Mouse (Mus musculus) myocyte (in vitro differentiated cells): ENCODE data around the gene Zfp386. TPM values are rescaled to one million over a fixed set of nuclear protein-coding genes. Genes with fewer than 3 reads are reported as not detected.
A peak's percentile ranks its signal among the peaks of the same experiment; 100 is the strongest.

Experiments
- H3K27me3 ChIP-seq: one replicate; pipeline ENCODE4 v1.6.1; 2011; ENCODE audit not compliant: control insufficient read depth, insufficient read depth, insufficient read length
- H3K36me3 ChIP-seq: one replicate; pipeline ENCODE4 v1.6.1; 2011; ENCODE audit not compliant: control insufficient read depth, insufficient read depth
- H3K4me2 ChIP-seq: one replicate; pipeline ENCODE4 v1.6.1; 2011; ENCODE audit warnings: low read depth, control low read depth
- H3K4me3 ChIP-seq: one replicate; pipeline ENCODE4 v1.5.1; 2011; ENCODE audit warnings: mild to moderate bottlenecking, control low read depth, moderate library complexity
- H3K79me2 ChIP-seq: one replicate; pipeline ENCODE4 v1.6.1; 2011; ENCODE audit not compliant: control insufficient read depth, insufficient read depth
- H3ac ChIP-seq: one replicate; pipeline ENCODE4 v1.6.1; 2011; ENCODE audit not compliant: control insufficient read depth, insufficient read length
- CEBPB ChIP-seq: IDR thresholded peaks from 2 replicates; pipeline ENCODE4 v1.6.1; 2011; ENCODE audit warnings: mild to moderate bottlenecking, moderate library complexity; ENCODE audit not compliant: poor library complexity, insufficient read depth, severe bottlenecking
- E2F4 ChIP-seq: IDR thresholded peaks from one replicate; pipeline ENCODE4 v1.6.1; 2011; ENCODE audit warnings: mild to moderate bottlenecking, control low read depth, moderate library complexity; ENCODE audit not compliant: insufficient read depth
- MAX ChIP-seq: IDR thresholded peaks from one replicate; pipeline ENCODE4 v1.6.1; 2011; ENCODE audit warnings: low read depth, mild to moderate bottlenecking, control low read depth
- MYOD1 ChIP-seq, 3 experiments: IDR thresholded peaks; one replicate each; pipeline ENCODE4 v1.6.1; 2011; ENCODE audit warnings: control low read depth in 2 of 3, low read depth in 2 of 3, mild to moderate bottlenecking in 2 of 3, moderate library complexity in 1 of 3; ENCODE audit not compliant: insufficient read length in 2 of 3, control insufficient read depth in 1 of 3
- MYOG ChIP-seq, 3 experiments: IDR thresholded peaks; one replicate each; pipeline ENCODE4 v1.6.1; 2011; ENCODE audit warnings: control low read depth in 2 of 3, low read depth in 2 of 3, mild to moderate bottlenecking in 2 of 3; ENCODE audit not compliant: insufficient read length in 2 of 3, control insufficient read depth in 1 of 3, insufficient read depth in 1 of 3
- POLR2A ChIP-seq: IDR thresholded peaks from one replicate; pipeline ENCODE4 v1.6.1; 2011; ENCODE audit warnings: low read depth, mild to moderate bottlenecking, control low read depth, moderate library complexity; ENCODE audit not compliant: insufficient read length
- POLR2AphosphoS2 ChIP-seq: IDR thresholded peaks from one replicate; pipeline ENCODE4 v1.6.1; 2011; ENCODE audit warnings: low read depth, control low read depth; ENCODE audit not compliant: insufficient read length
- REST ChIP-seq: IDR thresholded peaks from one replicate; pipeline ENCODE4 v1.6.1; 2011; ENCODE audit warnings: mild to moderate bottlenecking, control low read depth, moderate library complexity; ENCODE audit not compliant: insufficient read depth, insufficient read length
- SRF ChIP-seq: IDR thresholded peaks from one replicate; pipeline ENCODE4 v1.6.1; 2011; ENCODE audit warnings: low read depth; ENCODE audit not compliant: control insufficient read depth, insufficient read length
- TCF12 ChIP-seq: IDR thresholded peaks from one replicate; pipeline ENCODE4 v1.6.1; 2011; ENCODE audit warnings: mild to moderate bottlenecking, control low read depth; ENCODE audit not compliant: poor library complexity, insufficient read depth, severe bottlenecking
- TCF3 ChIP-seq: IDR thresholded peaks from one replicate; pipeline ENCODE4 v1.6.1; 2011; ENCODE audit warnings: low read depth, control low read depth; ENCODE audit not compliant: insufficient read length
- USF1 ChIP-seq: IDR thresholded peaks from one replicate; pipeline ENCODE4 v1.6.1; 2011; ENCODE audit warnings: low read depth, mild to moderate bottlenecking, control low read depth, moderate library complexity
- polyA plus RNA-seq: library from polyadenylated mRNA; unstranded; fragments of >200 nt; fragmentation: generic; extraction: Trizol; gene quantifications from one replicate; pipeline ENCODE4 v1.2.1, GENCODE M21; 2012; ENCODE audit warnings: missing spikeins

The Zfp386 gene
- polyA plus RNA-seq, 1 experiment, result 14.5 TPM

DNA sequence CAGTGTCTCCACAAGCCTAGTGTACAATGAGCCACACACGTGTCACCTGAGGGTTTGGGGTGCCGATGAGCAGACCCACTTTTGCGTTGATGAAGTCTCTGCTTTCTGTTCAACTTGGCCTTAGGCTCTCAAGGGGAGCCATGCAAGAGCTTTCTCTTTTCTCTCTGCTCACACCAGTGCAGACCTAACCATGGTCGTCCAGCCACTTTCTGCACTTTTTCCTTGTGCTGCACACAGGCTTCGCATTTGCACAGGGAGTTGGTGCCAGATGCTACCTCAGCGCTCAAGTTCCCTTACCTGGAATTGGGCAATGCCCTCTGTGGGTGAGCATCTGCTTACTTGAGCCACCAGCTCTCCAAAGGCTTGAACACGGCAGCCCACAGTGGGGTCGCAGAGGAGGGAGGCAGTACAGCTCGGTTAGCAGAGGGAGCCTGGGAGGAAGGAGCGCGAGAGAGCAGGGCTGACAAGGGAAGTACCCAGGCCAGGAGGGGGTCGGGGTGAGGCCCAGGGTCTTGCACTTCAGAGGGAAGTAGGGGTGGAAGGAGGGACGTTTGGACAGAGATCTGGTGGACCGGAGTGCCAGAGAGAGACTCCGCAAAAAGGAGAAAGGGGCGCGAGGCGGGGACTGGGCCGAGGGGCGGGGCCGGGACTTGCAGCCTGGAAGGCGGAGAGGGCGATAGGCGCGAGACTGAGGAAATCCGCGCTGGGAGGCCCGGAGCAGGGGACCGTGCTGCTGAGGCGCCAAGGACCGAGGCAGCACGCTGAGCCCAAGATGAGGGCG lies 29.7 kb downstream of the Zfp386 start, which contains the start of gene Vipr2:
Gene Vipr2 (plus strand): TSS at position 653 of the 781 bp plus-strand sequence.
- no peaks in the 10 kb centered on the region for H3K79me2 ChIP-seq
- H3ac ChIP-seq, result no peak within 1 kb of the TSS
- H3K36me3 ChIP-seq, result no peaks in the 10 kb centered on the region
- no peak within 1 kb of the TSS for H3K4me3 ChIP-seq
- H3K4me2 ChIP-seq, result peak within 1 kb of the TSS; percentile 47
- peaks cover 35% of the 10 kb centered on the region for H3K27me3 ChIP-seq
- no peak for TF ChIP-seq E2F4
- no peak for TF ChIP-seq USF1
- TF ChIP-seq TCF3, result no peak
- no peak for TF ChIP-seq MAX
- no peak for TF ChIP-seq TCF12
- no peak for TF ChIP-seq CEBPB
- no peak for TF ChIP-seq POLR2A
- TF ChIP-seq MYOG (IDR thresholded peaks at IDR 0.05; ENCODE audit: control insufficient read depth in 1 of 3, insufficient read depth in 1 of 3, insufficient read length in 2 of 3, low read depth in 2 of 3), result no peak
- TF ChIP-seq MYOD1 (IDR thresholded peaks at IDR 0.05; ENCODE audit: control insufficient read depth in 1 of 3, insufficient read length in 2 of 3, low read depth in 2 of 3), result no peak
- no peak for TF ChIP-seq SRF
- TF ChIP-seq POLR2AphosphoS2, result no peak
- TF ChIP-seq REST, result no peak

DNA sequence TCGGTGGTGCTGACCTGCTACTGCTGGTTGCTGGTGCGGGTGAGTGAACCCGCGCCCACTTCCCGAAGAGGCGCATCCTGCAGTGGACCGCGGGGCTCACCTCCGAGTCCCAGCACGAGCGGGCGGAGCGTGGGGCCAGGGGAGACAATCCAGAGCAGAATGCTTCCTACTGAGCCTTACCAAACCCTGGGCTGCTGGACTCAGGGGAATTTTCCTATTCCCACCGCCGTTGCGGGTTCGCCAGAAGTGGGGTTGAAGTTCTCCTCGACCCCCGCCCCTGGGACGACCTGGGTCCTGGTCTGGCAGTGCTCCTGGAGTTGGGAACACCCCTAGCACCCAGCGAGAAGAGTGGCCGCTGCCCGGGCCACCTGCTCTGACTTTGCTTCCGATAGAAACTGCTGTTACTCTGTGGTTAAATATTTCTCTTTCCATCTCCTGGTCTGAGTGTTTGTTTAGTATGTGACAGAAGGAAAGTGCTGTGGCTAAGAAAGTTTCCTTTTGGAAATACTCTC lies 30.4 kb downstream of the Zfp386 start:
- Histone ChIP-seq H3K4me3 (no peak overlapping the region), H3K27me3 (peaks cover 36% of the 10 kb centered on the region)

DNA sequence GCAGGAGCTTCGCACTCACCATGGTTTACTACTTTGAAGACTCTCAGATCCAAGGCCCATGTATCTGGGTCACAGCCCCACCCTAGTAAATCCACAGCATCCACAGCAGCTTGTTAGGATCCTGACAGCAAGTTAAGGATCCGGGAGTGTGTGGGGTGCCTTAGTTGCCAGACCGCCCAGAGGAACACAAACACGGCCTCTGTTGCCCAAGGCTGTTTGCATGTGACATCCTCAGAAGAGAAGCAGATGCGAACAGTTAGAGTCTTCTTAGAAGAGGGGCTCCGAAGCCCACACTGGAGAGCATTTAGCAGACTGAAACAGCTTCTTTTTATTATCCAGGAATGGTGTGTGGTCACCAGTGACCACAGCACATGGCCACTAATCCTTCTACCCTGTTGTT lies 35.6 kb downstream of the Zfp386 start:
- no peak overlapping the region for H3K4me3 ChIP-seq
- H3K36me3 ChIP-seq, result no peaks in the 10 kb centered on the region
- no peaks in the 10 kb centered on the region for H3K79me2 ChIP-seq
- H3K4me2 ChIP-seq, result no peak overlapping the region
- H3ac ChIP-seq, result no peak overlapping the region
- TF ChIP-seq TCF12, result no peak
- no peak for TF ChIP-seq SRF
- TF ChIP-seq MAX, result no peak
- no peak for TF ChIP-seq POLR2A
- TF ChIP-seq MYOG (IDR thresholded peaks at IDR 0.05; ENCODE audit: control insufficient read depth in 1 of 3, insufficient read depth in 1 of 3, insufficient read length in 2 of 3, low read depth in 2 of 3), result no peak
- TF ChIP-seq USF1, result no peak
- no peak for TF ChIP-seq TCF3
- no peak for TF ChIP-seq MYOD1 (IDR thresholded peaks at IDR 0.05; ENCODE audit: control insufficient read depth in 1 of 3, insufficient read length in 2 of 3, low read depth in 2 of 3)
- no peak for TF ChIP-seq CEBPB
- no peak for TF ChIP-seq E2F4
- no peak for TF ChIP-seq REST
- no peak for TF ChIP-seq POLR2AphosphoS2
- H3K27me3 ChIP-seq, result peaks cover 15% of the 10 kb centered on the region

More for the DNA sequence above, 30.4 kb downstream of the Zfp386 start:
- Histone ChIP-seq H3K36me3 (no peaks in the 10 kb centered on the region), H3K4me2 (peak overlapping the region; percentile 47), H3ac (no peak overlapping the region), H3K79me2 (no peaks in the 10 kb centered on the region)
- no peak for TF ChIP-seq POLR2AphosphoS2
- TF ChIP-seq SRF, result no peak
- no peak for TF ChIP-seq TCF12

DNA sequence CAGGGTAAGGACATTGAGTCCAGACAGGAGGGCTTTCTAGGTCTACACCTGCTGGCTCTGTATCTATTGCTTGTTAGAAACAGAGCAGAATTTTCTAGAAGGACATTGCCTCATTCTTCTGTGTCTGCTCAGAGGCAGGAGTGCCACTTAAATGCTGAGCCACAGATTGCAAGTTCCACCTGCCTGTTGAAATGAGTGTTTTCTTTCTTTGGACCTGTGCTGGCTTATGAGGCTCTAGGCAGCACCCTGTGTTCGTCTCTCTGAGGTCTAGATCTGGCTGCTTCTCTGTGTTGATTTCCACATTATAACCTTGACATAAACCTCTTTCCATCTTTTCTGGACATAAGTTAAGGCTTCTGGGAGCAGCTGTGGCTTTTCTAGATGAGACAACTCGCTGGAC lies 36.8 kb downstream of the Zfp386 start:
- Histone ChIP-seq H3K36me3 (no peaks in the 10 kb centered on the region), H3K27me3 (peaks cover 10% of the 10 kb centered on the region), H3K4me2 (no peak overlapping the region), H3ac (no peak overlapping the region), H3K79me2 (no peaks in the 10 kb centered on the region), H3K4me3 (no peak overlapping the region)
- TF ChIP-seq TCF3, result no peak
- TF ChIP-seq MYOD1 (IDR thresholded peaks at IDR 0.05; ENCODE audit: control insufficient read depth in 1 of 3, insufficient read length in 2 of 3, low read depth in 2 of 3), result no peak
- TF ChIP-seq USF1, result no peak
- no peak for TF ChIP-seq MAX
- no peak for TF ChIP-seq MYOG (IDR thresholded peaks at IDR 0.05; ENCODE audit: control insufficient read depth in 1 of 3, insufficient read depth in 1 of 3, insufficient read length in 2 of 3, low read depth in 2 of 3)
- TF ChIP-seq CEBPB, result no peak
- no peak for TF ChIP-seq POLR2AphosphoS2
